Mouse (Mus musculus) lung, embryonic 15.5 days (tissue): ENCODE measurements at regions not wholly inside any gene's neighbourhood (a gene's known extent, or its start where the extent isn't known, plus 50 kb on each side); places are given as distances from the start of the nearest gene placed in this dataset.

Experiments used
- ATAC-seq: fragments of 200-750 bp; cut with Nextera tagmentation; 2 replicates; pipeline ENCODE4 v1.8.0; 2017; ENCODE audit warnings: moderate number of reproducible peaks, borderline replicate concordance; ENCODE audit not compliant: low FRiP score, low TSS enrichment; ENCODE audit errors: extremely low read depth
- H3K27ac ChIP-seq: fragments of 300-500 bp; sonication (generic); 2 replicates; pipeline ENCODE4 v1.5.1; 2015; ENCODE audit warnings: moderate library complexity, mild to moderate bottlenecking, inconsistent platforms
- H3K27me3 ChIP-seq: fragments of 300-500 bp; sonication (generic); 2 replicates; pipeline ENCODE4 v1.6.1; 2015; ENCODE audit warnings: inconsistent platforms
- H3K36me3 ChIP-seq: fragments of 300-500 bp; sonication (generic); 2 replicates; pipeline ENCODE4 v1.6.1; 2015; ENCODE audit warnings: inconsistent platforms
- H3K4me1 ChIP-seq: fragments of 300-500 bp; sonication (generic); 2 replicates; pipeline ENCODE4 v1.6.1; 2015; ENCODE audit warnings: inconsistent platforms
- H3K4me2 ChIP-seq: fragments of 300-500 bp; sonication (generic); 2 replicates; pipeline ENCODE4 v1.6.1; 2015; ENCODE audit warnings: inconsistent platforms, mild to moderate bottlenecking, moderate library complexity
- H3K4me3 ChIP-seq: fragments of 300-500 bp; sonication (generic); 2 replicates; pipeline ENCODE4 v1.5.1; 2015; ENCODE audit warnings: mild to moderate bottlenecking, inconsistent platforms
- H3K9ac ChIP-seq: fragments of 300-500 bp; sonication (generic); 2 replicates; pipeline ENCODE4 v1.6.1; 2015; ENCODE audit warnings: inconsistent platforms
- H3K9me3 ChIP-seq: fragments of 300-500 bp; sonication (generic); 2 replicates; pipeline ENCODE4 v1.6.1; 2016; ENCODE audit warnings: inconsistent platforms
- WGBS: fragments of 180-500 bp; shearing (Covaris S2); methylation state at CpG from one replicate; pipeline ENCODE4 v1.1.7; 2015; 5-methylcytosine and 5-hydroxymethylcytosine counted together

DNA sequence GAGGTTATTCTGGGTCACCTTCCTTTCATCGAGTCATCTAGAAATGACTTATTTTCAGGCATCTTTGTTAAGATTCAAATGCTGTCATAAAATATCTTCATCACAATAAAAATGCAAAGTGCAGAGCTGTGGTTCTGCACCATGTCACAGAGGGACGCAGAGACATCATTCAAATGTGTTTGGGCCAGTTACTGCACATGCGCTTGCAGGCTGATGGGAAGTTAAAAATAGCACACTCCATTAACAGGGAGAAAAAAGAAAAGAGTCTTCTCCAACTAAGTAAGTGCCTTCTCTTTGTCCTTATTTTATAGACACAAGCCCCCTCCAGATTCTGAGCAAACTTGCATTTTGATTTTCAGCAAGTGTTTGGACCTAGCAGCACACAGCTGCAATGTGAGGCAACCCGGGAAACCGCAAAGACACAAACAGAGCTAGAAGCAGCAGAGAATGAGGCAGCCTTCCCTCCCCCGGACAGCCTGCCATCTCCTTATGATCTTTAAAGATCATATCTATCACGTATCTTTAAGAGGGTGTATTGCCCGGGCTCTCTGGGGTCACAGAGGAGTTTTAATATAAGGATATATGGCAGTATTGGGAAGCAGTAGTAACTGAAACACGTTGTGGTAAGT lies 510.0 kb downstream of the Adam3 start:
- 61% methylated on average over 9 of the region's 9 CpGs for WGBS
- no peak overlapping the region for H3K4me3 ChIP-seq
- H3K4me1 ChIP-seq, result no peaks in the 10 kb centered on the region
- H3K9me3 ChIP-seq, result no peaks in the 10 kb centered on the region
- H3K4me2 ChIP-seq, result no peak overlapping the region
- H3K27ac ChIP-seq, result no peak overlapping the region
- no peak overlapping the region for H3K9ac ChIP-seq
- no peak for ATAC-seq
- no peaks in the 10 kb centered on the region for H3K27me3 ChIP-seq
- H3K36me3 ChIP-seq, result no peaks in the 10 kb centered on the region

DNA sequence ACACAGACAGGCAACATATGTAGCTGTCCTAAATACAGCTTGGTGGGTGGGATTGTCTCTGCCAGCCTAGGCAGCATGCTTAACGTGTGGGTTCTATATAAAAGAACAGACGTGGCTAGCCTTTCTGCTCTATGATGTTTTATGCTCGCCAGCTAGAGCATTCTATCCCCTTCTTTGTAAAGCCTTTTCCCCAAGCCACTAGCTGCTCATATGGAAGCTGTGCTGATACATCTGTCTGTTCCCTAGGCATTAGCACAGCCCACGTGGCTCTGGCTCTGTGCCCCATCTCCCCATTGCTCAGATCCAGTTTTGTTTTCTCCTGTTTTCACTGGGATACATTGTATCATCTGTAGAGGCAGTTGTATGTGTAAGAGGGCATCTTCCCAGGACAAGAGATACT lies 511.3 kb downstream of the Adam3 start:
- Histone ChIP-seq H3K9me3 (no peaks in the 10 kb centered on the region), H3K4me1 (no peaks in the 10 kb centered on the region), H3K4me3 (no peak overlapping the region), H3K4me2 (no peak overlapping the region), H3K27ac (no peak overlapping the region), H3K9ac (no peak overlapping the region), H3K36me3 (no peaks in the 10 kb centered on the region), H3K27me3 (no peaks in the 10 kb centered on the region)
- WGBS, result 82% methylated on average over 4 of the region's 4 CpGs
- ATAC-seq, result no peak

DNA sequence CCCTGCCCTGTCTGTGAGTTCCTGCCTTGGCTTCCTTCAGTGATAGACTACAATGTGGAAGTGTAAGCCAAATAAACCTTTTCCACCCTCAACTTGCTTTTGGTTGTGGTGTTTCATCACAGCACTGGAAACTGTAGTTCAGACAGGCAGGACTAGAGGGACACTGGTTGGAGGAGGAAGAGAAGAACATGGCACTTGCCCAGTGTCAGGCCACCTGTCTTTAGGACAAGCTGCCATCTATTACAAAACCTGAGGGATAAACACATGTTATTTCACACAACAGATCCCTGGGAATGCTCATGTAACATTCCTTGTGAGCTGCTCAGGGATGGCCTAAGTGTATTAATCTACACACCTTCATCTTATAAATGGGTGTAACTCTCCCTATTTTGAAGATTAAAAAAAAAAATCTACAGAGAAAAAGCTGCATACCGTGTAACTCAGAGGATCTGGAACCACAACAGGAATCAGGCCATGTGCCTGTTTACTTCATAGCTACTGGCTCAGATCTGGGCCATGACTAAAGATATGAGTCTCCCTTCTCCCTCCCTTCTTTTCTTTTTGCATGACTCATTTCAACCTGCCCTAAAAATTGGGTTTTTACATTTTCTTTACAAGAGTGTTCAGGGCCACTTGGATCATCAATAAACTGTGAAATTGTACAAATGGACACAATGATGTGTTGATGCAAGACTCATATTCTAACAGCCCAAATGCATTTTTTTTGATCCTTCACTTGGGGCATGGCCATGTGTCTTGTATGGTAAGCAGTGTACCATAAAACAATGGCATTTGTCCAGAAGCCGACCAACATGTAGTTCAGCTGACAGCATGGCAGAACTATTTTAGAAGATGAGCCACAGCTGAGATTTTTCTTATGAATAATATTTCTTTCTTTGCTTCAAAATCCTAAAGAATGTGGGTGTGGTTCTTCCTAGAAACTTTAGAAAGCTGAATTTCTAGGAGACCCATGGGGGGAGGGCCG lies 513.1 kb downstream of the Adam3 start:
- Histone ChIP-seq H3K9me3 (no peaks in the 10 kb centered on the region), H3K4me2 (no peak overlapping the region), H3K4me1 (no peaks in the 10 kb centered on the region), H3K27me3 (no peaks in the 10 kb centered on the region), H3K27ac (no peak overlapping the region), H3K9ac (no peak overlapping the region), H3K36me3 (no peaks in the 10 kb centered on the region), H3K4me3 (no peak overlapping the region)
- whole genome bisulfite sequencing, result 80% methylated on average over 3 of the region's 3 CpGs
- ATAC-seq, result no peak

DNA sequence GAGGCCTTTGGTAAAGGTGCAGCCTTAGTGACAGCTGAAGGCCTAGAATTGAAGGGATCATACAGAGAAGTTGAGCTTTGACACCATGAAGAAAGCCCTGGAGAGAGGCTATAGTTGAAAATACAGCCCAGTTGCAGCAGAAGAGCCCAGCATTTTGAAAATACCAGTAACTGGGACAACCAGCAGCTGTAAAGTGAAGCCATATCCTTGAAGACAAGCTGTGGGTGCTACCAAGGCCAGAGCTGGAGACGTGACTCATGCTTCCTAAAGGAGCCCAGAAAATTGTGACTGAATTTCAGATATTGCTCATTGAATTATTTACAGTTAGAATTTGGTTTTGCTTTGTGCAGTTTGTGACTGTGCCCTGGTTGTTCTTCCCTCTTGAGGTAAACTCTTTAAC lies 514.6 kb downstream of the Adam3 start:
- Histone ChIP-seq H3K4me1 (no peaks in the 10 kb centered on the region), H3K9me3 (no peaks in the 10 kb centered on the region), H3K4me2 (no peak overlapping the region), H3K27me3 (no peaks in the 10 kb centered on the region), H3K9ac (no peak overlapping the region), H3K4me3 (no peak overlapping the region), H3K36me3 (no peaks in the 10 kb centered on the region), H3K27ac (no peak overlapping the region)
- ATAC-seq, result no peak
- WGBS, result 73% methylated on average over 1 of the region's 1 CpGs
